Mouse (Mus musculus) spleen, adult 10 weeks (tissue): ENCODE data around the gene Olfr54. TPM values are rescaled to one million over a fixed set of nuclear protein-coding genes. Genes with fewer than 3 reads are reported as not detected.

Experiments
- polyA plus RNA-seq: library from polyadenylated mRNA; stranded (reverse); fragments of 350-450 nt; fragmentation: Illumina TruSeq; extraction: RNeasy Lipid Tissue Mini Kit (QIAGEN cat#74804); gene quantifications from one replicate; pipeline ENCODE4 v1.2.3, GENCODE M21; 2015; ENCODE audit warnings: low replicate concordance; ENCODE audit not compliant: insufficient read depth

Olfr54 gene
- polyA plus RNA-seq: not detected

GRCm38 (mm10) chr11:51013936-51014335, at the start of gene Olfr54:
Gene Olfr54 (plus strand): TSS chr11:51014236.

GRCm38 (mm10) chr11:50966230-50966629, 47.8 kb upstream of the Olfr54 start, which contains the start of gene Olfr1378:
Gene Olfr1378 (plus strand): TSS chr11:50966530.

GRCm38 (mm10) chr11:50981667-50982066, 32.4 kb upstream of the Olfr54 start, which contains the start of gene Olfr1377:
Gene Olfr1377 (plus strand): TSS chr11:50981967.

GRCm38 (mm10) chr11:51003296-51003695, 10.7 kb upstream of the Olfr54 start, which contains the start of gene Olfr51:
Gene Olfr51 (plus strand): TSS chr11:51003596.

GRCm38 (mm10) chr11:51047809-51048208, 33.8 kb downstream of the Olfr54 start, which contains the start of gene Olfr1375:
Gene Olfr1375 (plus strand): TSS chr11:51048109.

GRCm38 (mm10) chr11:51059151-51059571, 45.1 kb downstream of the Olfr54 start, which contains the start of gene Zfp354a:
Gene Zfp354a (plus strand): TSS chr11:51059257.

Other genes with a start within 250 kb of the Olfr54 start
- gene Zfp354c, start 186.5 kb upstream of the Olfr54 start, polyA plus RNA-seq: 5.4 TPM
- gene Zfp879, start 172.7 kb upstream of the Olfr54 start, polyA plus RNA-seq: 0.37 TPM
- 2.6 TPM for gene Grm6, start 163.6 kb upstream of the Olfr54 start, polyA plus RNA-seq
- gene Zfp454, start 126.6 kb upstream of the Olfr54 start, polyA plus RNA-seq: 0.62 TPM
- gene Zfp2, start 98.1 kb upstream of the Olfr54 start, polyA plus RNA-seq: 3.0 TPM
- 0.62 TPM for gene Zfp354b, start 82.6 kb upstream of the Olfr54 start, polyA plus RNA-seq
- not detected for gene 4933414I15Rik, start 70.5 kb upstream of the Olfr54 start, polyA plus RNA-seq
- not detected for gene Prop1, start 60.5 kb upstream of the Olfr54 start, polyA plus RNA-seq
- not detected for gene Olfr1378, start 47.7 kb upstream of the Olfr54 start, polyA plus RNA-seq
- not detected for gene Olfr1377, start 32.3 kb upstream of the Olfr54 start, polyA plus RNA-seq
- gene Olfr51, start 10.6 kb upstream of the Olfr54 start, polyA plus RNA-seq: not detected
- not detected for gene Olfr1375, start 33.9 kb downstream of the Olfr54 start, polyA plus RNA-seq
- 2.6 TPM for gene Zfp354a, start 45.0 kb downstream of the Olfr54 start, polyA plus RNA-seq
- gene Gm12569, start 206.2 kb downstream of the Olfr54 start, polyA plus RNA-seq: not detected
- gene Clk4, start 247.5 kb downstream of the Olfr54 start, polyA plus RNA-seq: 324 TPM
- gene BC049762, start 248.8 kb downstream of the Olfr54 start, polyA plus RNA-seq: 0.30 TPM